Mouse (Mus musculus) stomach, postnatal 0 days (tissue): ENCODE data around the gene Eva1b.
"Not testable (repeated sequence)": the region's sequence is repeated elsewhere in the genome, so short reads cannot be mapped to it uniquely, and the experiment has no call there.

Source experiments
- CTCF ChIP-seq: IDR thresholded peaks from 2 replicates; pipeline ENCODE4 v1.5.1; 2016; ENCODE audit warnings: antibody characterized with exemption, low read depth, mild to moderate bottlenecking, moderate library complexity
- EP300 ChIP-seq: optimal IDR thresholded peaks from 2 replicates; pipeline ENCODE3; 2016; ENCODE audit warnings: antibody characterized with exemption

DNA sequence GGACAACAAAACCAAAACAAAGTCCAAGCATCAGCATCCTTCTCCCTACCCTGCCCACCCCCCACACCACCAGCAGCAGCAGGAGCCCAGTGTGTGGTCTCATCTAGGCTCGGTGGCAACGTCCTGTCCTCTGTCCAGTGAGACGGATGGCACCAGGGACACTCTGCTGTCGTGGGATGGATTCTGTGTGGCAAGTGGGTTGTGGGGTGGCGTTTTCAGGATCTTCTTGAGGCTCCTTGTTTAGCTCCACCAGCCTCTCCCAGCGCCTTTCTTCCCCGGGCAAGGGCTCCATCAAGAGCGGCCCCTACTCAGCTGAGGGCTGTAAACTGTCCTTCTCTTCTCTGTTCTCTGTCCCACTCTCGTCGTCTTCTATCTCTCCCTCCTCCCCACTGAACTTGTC is 17.5 kb downstream of the Eva1b start:
- TF ChIP-seq CTCF, EP300: not testable (repeated sequence)
